Mouse (Mus musculus): ENCODE data around the gene Ftsj1.

The Ftsj1 gene

DNA sequence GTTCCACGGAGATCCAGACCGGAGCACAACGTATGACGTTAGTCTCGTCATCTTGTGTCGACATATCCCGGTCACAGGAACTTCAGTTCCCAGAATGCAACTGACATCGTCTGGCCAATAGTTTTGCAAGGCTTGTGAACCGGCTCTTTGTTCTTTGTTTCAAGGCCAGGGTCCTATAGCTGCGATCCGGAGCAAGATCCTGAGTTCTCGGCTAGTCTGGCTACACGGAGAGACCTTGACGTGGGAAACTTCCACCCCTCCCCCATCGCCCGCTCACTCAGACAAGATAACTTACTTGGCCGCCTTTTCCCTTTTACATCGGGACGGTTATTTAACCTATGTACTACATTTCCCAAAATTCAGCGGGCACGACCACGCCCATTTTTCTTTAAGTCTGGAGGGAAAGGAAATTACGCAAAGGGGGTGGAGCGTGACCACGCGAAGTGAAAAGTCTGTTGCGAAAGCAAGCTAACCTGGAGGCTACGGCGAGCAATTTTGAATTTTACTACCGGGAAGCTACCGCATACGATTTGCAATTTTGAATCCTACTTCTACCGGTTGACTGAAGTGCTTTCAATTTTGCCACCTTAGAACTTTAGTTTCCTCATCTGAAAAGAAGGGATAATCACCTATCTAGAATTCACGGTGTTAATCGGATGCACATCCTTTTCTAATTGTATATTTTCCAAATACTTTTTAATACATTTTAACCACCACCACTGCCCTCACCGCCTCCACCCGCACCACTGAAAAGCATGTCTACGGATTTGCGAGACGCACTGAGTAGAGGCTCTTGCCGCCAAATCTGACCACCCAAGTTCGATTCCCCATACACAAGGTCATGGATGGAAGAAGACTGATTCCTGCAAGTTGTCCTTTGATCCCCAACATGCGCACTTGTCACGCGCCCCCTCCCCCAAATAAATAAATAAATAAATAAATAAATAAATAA lies at the start of gene Ftsj1:
Gene Ftsj1 (minus strand): TSS at position 73 of the 952 bp plus-strand sequence.
- peak; percentile 90 for DNase-seq

DNA sequence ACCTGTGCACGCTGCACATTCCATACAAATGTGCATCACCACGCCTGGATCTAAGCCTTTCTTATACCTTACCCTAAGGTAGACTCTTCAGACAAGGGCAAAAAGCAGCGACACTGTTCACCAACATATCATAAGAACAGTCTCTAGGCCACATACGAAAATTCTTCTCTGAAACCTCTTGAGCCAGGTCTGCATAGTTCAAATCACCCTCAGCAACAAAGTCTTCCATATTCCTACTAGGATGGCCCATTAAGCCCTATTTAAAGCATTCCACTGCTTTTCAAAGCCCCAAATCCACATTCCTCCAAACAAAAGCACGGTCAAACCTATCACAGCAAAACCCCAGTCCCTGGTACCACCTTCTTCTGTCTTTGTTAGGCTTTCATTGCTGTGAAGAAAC lies 36.4 kb upstream of the Ftsj1 start:
- DNase-seq, result no peak

GRCm38 (mm10) chrX:8274056-8274455 lies 21.9 kb upstream of the Ftsj1 start:
- no peak for DNase-seq

DNA sequence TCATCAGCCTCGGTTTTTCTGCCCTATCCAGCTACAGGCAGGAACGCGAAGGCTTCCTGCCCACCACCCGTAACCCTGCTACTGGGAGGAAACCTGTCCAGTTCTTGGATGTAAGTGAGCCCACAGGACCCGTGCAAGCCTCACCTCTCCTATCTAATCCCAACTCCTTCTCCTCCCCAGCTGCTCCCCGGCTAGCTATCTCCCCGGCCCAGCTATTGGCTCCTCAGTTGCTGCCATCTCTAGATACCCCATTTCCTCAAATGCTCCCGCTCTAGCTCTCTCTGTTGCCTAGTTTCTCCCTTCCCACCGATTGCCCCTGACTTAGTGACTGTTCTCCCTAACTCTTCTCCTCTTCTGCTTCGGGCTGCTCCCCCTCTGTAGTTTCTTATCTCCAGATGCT lies 19.8 kb upstream of the Ftsj1 start:
- no peak for DNase-seq

- DNase-seq, result no peak
Observed at GRCm38 (mm10) chrX:8271083-8271820, 19.0 kb upstream of the Ftsj1 start, which contains the start of gene Slc38a5. Slc38a5 (plus strand) TSS chrX:8271133.

DNA sequence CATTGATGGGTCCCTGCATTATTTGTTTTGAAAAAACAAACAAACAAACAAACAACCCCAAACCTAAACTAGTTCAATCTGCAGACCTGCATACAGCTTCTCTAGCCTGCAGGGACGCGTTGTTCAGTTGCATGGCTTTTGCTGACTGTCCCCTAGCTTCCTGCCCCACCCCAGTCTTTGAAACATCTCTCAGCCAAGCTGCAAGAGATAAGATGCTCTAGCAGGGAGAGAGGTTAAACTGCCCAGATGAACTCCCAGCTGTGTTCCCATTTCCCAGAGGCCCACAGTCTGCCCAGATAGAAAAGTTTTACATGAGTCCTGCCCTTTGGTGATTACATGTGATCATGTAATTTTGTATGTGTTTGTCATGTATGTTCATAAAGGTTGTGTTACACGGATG lies 12.0 kb upstream of the Ftsj1 start:
- no peak for DNase-seq

GRCm38 (mm10) chrX:8263156-8263804 lies 11.1 kb upstream of the Ftsj1 start:
- no peak for DNase-seq

- DNase-seq, result no peak
Observed at GRCm38 (mm10) chrX:8259478-8259877, 7.3 kb upstream of the Ftsj1 start.

DNA sequence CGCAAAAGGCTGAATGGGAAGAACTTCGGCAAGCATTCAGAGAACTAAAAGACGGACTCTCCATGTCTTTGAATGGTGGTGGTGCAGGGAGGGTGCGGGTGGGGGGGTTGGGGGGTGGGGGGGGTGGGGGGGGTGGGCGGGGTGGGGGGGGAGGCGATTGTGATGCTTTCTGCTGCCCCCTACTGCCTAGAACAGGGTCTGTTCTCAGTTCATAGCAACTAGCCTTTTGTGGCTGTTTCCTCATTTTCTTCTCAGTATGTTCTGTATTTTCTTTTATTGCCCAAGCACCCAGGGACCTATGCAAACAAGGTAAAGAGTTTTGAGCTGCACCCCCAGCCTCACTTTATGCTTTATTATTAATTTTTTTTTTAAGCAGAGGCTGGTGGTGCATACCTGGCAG lies 3.6 kb upstream of the Ftsj1 start:
- no peak for DNase-seq

DNA sequence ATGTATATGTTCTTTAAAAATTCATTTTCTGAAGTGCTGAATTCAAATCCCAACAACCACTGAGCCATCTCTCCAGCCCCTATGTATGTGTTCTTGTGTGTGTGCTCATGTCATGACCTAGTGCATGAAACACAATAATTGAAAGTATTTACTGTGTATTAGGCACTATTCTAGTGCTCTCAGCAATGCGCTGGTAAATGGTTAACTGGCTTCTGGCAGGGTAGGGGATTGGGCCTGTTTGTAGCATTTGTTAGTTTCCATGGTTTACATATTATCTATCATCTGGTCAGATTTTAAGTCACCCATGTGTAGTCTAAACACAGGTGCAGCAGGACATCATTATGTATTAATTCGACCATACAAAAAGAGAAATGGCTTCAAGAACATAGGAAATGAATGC lies 1.5 kb upstream of the Ftsj1 start:
- DNase-seq, result no peak

GRCm38 (mm10) chrX:8251789-8252333 lies 345 bp downstream of the Ftsj1 start:
- DNase-seq, result no peak

DNA sequence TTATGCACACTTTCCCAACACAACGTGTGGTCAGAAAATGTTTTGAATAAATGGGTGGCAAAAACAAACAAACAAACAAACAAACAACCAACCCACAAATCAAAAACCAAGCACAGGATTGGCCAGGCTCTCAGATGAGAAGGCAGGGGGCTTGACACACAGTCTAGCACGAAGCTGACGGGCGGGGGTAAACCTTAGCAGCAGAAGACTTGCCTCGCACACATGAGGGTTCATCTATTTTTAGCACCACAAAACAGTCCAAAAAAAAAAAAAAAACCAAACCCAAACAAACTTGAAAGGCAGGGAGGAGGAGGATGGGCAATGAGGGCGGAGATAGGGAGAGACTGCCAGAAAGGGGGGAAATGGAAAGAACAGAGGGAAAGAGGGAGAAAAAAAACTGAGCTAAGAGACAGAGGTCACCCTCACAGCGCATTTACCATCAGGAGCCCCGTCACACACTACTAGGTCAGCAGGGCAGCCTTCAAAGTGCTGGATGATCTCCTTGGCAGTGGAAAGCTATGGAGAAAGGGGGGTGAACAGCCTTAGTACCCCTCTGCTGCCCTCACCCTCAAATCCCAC lies 3.6 kb downstream of the Ftsj1 start:
- DNase-seq, result no peak

DNA sequence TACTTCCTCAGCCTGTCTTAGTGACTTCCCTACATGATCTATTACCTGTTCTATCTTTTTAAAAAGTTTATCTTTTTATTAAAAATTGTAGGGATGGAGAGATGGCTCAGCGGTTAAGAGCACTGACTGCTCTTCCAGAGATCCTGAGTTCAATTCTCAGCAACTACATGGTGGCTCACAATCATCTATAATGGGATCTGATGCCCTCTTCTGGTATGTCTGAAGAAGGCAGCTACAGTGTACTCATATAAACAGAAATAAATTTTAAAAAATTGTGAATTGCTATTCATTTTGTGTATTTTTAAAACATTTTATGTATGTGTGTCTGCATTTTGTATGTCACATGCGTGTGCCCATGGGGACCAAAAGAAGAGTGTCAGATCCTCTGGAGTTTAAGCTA lies 4.5 kb downstream of the Ftsj1 start:
- no peak for DNase-seq

DNA sequence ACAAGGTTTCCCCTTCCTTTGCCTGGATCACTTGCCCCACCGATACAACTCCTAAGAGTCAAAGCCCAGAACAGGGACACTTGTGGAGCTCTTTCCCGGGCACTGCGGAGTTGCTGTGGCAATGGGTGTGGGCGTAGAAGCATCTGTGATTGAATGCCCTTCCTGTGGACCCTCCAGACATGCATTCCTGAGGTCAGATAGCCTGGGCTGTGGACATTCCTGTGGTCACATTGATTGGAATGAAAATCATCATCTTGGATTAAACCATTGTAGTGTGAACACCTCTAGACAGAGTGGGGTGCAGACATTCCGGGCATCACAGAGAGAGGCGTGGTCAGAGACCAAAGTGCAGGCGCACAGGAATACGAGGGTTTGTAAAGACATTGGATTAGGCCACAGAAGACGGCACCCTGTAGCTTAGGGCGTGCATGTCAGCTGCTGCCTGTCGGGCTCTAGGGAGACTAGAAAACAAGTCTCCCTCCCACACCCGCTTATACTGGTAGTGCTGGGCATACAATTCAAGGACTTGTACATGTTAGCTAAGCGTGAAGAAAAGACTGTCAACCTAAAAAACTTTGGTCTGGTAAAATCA lies 13.3 kb downstream of the Ftsj1 start:
- no peak for DNase-seq

DNA sequence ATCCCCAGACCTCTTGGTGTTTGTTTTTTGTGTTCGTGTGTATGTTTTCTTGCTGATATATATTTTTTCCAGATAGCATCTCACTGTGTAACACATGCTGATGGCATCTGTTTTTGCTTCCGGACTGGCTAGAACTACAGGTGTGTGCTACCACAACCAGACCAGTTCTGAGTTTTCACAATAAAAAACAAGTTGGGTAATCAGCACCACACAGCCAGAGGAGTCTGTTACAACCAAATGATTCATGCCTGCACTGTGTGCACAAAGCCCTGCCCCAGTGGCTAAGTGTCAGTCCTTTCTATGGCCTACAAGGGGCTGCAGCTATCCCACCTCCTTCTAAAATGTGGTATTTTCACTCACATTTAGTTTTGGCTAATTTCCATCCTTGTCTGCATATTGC lies 15.5 kb downstream of the Ftsj1 start:
- DNase-seq, result no peak

DNA sequence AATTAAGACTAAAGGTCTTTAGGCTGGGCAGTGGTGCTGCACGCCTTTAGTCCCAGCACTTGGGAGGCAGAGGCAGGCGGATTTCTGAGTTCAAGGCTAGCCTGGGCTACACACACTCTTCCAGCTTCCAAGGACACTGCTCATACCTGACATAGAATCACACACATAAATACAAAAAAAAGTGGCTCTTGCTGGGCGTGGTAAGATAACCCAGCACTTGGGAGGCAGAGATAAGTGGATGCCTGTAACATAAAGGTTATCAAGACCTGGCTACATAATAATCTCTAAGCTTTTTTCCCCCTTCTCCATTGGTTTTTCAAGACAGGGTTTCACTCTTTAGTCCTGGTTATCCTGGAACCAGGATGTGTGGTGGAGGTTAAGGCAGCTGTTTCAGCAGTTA lies 18.6 kb downstream of the Ftsj1 start:
- DNase-seq, result no peak

- no peak for DNase-seq
Observed at GRCm38 (mm10) chrX:8230272-8230671, 21.9 kb downstream of the Ftsj1 start.

- no peak for DNase-seq
Observed at GRCm38 (mm10) chrX:8223473-8223872, 28.7 kb downstream of the Ftsj1 start.

- peak; percentile 66 for DNase-seq
Observed at GRCm38 (mm10) chrX:8222678-8223421, 29.4 kb downstream of the Ftsj1 start.

- DNase-seq, result peak; percentile 76
Observed at GRCm38 (mm10) chrX:8222296-8222677, 29.9 kb downstream of the Ftsj1 start.

DNA sequence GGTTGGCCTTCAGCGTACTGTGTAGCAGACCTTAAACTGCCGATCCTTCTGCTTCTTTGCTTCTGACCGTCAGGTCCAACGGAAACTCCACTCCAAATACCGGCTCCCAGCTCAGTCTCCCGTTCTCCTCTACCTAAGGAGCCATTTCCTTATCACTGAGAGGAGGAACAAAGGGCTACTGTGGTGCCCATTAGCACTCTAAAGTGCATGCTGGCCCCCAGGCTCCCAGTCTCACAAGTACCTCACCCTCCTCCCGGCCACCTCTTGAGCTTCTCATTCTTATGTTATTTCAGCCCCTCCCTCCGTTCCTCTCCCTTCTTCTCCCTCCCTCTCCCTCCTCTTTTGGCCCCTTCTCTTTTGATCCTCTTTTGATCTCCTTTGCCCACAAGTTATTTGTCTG lies 32.6 kb downstream of the Ftsj1 start:
- DNase-seq, result no peak

DNA sequence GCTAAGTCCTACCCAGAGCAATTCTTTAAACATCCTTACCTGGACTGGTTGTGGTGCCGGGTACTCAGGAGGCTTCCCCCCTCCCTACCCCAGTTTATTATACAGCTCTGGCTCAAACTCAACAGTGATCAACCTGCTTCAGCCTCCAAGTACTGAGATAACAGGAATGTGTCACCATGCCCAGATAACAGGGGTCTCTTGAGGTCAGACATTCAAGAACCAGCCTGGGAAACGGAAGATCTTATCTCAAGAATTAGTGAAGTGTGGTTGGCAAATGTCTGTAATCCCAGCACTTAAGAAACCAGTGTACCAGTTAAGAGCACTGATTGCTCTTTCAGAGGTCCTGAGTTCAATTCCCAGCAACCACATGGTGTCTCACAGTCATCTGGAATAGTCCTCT lies 34.1 kb downstream of the Ftsj1 start:
- no peak for DNase-seq
